Mouse (Mus musculus): ENCODE measurements around the gene Prr13. TPM values are rescaled to one million over a fixed set of nuclear protein-coding genes. Genes with fewer than 3 reads are reported as not detected.
A peak's percentile ranks its signal among the peaks of the same experiment; 100 is the strongest.

The Prr13 gene
- polyA plus RNA-seq, 1 experiment from 2014 or later, result 90.9 TPM

GRCm38 (mm10) chr15:102445146-102445545 is 13.7 kb upstream of the Prr13 start, which contains the start of gene Amhr2:
Gene Amhr2 (plus strand): TSS chr15:102445367.
- no peak for ATAC-seq
- Histone ChIP-seq H3K4me3 (no peak within 1 kb of the TSS), H3K4me2 (no peak within 1 kb of the TSS), H3K27ac (no peak within 1 kb of the TSS), H3K27me3 (no peaks in the 10 kb centered on the region), H3K9ac (no peak within 1 kb of the TSS), H3K4me1 (no peaks in the 10 kb centered on the region), H3K9me3 (replicated peaks) (no peaks in the 10 kb centered on the region), H3K36me3 (ENCODE audit: poor library complexity, severe bottlenecking) (no peaks in the 10 kb centered on the region)
- 66% methylated on average over 8 of the region's 8 CpGs for WGBS

DNA sequence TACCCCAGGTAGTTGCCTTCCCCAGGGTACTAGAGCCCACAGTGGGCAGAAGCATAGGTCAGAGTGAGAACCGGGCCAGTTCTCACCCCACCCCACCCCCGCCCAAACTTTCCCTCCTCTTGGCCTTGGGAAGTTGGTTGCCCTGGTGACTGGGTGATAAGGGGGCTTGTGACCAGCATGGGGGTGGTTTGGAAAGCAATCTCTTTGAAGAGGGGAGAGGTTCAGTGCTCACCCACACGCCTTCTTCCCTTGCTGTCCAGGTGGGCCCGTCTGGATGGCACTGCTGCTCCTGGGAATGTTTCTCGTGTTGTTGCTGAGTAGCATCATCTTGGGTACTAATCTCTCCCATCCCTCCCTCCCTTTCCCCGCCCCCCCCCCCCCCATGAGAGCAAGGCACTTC is 12.4 kb upstream of the Prr13 start:
- Histone ChIP-seq H3K9me3 (replicated peaks) (no peaks in the 10 kb centered on the region), H3K27me3 (no peaks in the 10 kb centered on the region), H3K4me3 (no peak overlapping the region), H3K36me3 (ENCODE audit: poor library complexity, severe bottlenecking) (no peaks in the 10 kb centered on the region), H3K4me1 (no peaks in the 10 kb centered on the region), H3K27ac (no peak overlapping the region), H3K9ac (no peak overlapping the region), H3K4me2 (no peak overlapping the region)
- ATAC-seq, result no peak
- WGBS, result 64% methylated on average over 5 of the region's 6 CpGs

- Histone ChIP-seq H3K4me1 (no peaks in the 10 kb centered on the region), H3K4me3 (no peak overlapping the region), H3K36me3 (ENCODE audit: poor library complexity, severe bottlenecking) (no peaks in the 10 kb centered on the region), H3K9me3 (replicated peaks) (no peaks in the 10 kb centered on the region), H3K9ac (no peak overlapping the region), H3K27me3 (no peaks in the 10 kb centered on the region), H3K27ac (no peak overlapping the region), H3K4me2 (no peak overlapping the region)
- no peak for ATAC-seq
- WGBS, result 73% methylated on average over 8 of the region's 8 CpGs
These were observed 9.5 kb upstream of the Prr13 start for GRCm38 (mm10) chr15:102449366-102449765.

GRCm38 (mm10) chr15:102450928-102451327 is 7.9 kb upstream of the Prr13 start:
- no peak for ATAC-seq
- H3K4me2 ChIP-seq, result no peak overlapping the region
- H3K4me1 ChIP-seq, result no peaks in the 10 kb centered on the region
- H3K4me3 ChIP-seq, result no peak overlapping the region
- 27% methylated on average over 7 of the region's 7 CpGs for WGBS
- H3K27ac ChIP-seq, result no peak overlapping the region
- H3K9ac ChIP-seq, result no peak overlapping the region
- no peaks in the 10 kb centered on the region for H3K36me3 ChIP-seq (ENCODE audit: poor library complexity, severe bottlenecking)
- no peaks in the 10 kb centered on the region for H3K27me3 ChIP-seq
- H3K9me3 ChIP-seq (replicated peaks), result no peaks in the 10 kb centered on the region

DNA sequence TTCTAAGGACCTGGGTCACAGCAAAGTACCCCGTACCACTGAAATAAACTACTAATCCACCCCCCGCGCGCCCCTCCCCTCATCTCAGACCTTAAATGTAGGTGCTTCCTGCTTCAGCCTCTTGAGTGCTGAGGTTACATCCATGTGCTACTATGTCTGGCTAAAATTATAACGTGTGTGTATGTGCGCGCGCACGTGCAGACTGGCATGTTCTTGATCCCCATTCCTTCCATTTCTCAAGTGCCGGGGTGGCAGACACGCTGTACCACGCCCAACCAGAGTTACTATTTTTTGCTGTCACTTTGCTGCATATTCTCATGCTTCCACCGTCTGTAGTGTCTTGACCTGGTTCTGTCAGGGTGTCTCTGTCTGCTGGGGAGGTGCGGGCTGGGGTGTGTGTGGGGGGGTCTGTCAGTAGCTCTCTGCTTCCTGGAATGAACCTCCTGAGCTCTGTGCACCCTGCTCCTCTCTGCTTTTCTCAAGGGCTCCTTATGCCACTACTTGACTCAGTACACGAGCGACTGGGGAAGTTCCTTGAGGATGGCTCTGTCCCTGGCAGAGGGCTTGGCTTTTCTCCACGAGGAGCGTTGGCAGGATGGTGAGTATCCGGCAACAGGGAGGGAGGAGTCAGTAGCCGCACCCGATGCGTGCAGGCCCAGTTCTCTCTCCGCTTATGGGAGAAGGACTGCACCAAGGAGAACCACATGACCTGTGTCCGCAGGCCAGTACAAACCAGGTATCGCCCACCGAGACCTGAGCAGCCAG is 7.0 kb upstream of the Prr13 start:
- Histone ChIP-seq H3K27me3 (no peaks in the 10 kb centered on the region), H3K4me3 (no peak overlapping the region), H3K4me1 (no peaks in the 10 kb centered on the region), H3K27ac (no peak overlapping the region), H3K9me3 (replicated peaks) (no peaks in the 10 kb centered on the region), H3K4me2 (no peak overlapping the region), H3K9ac (no peak overlapping the region), H3K36me3 (ENCODE audit: poor library complexity, severe bottlenecking) (no peaks in the 10 kb centered on the region)
- ATAC-seq, result no peak
- WGBS, result 85% methylated on average over 26 of the region's 26 CpGs

GRCm38 (mm10) chr15:102455993-102456392 is 2.8 kb upstream of the Prr13 start:
- Histone ChIP-seq H3K27me3 (no peaks in the 10 kb centered on the region), H3K4me1 (peaks cover 19% of the 10 kb centered on the region), H3K9me3 (replicated peaks) (no peaks in the 10 kb centered on the region), H3K4me2 (no peak overlapping the region), H3K36me3 (ENCODE audit: poor library complexity, severe bottlenecking) (no peaks in the 10 kb centered on the region), H3K9ac (no peak overlapping the region), H3K4me3 (no peak overlapping the region), H3K27ac (no peak overlapping the region)
- no peak for ATAC-seq
- WGBS, result 35% methylated on average over 6 of the region's 6 CpGs

GRCm38 (mm10) chr15:102458050-102458736 is 635 bp upstream of the Prr13 start:
- 80% methylated on average over 5 of the region's 5 CpGs for WGBS
- H3K9me3 ChIP-seq (replicated peaks), result no peaks in the 10 kb centered on the region
- peak overlapping the region; percentile 47 for H3K4me3 ChIP-seq
- H3K4me2 ChIP-seq, result peak overlapping the region; percentile 62
- peak; percentile 53; the same call in 1 of the 2 replicates for ATAC-seq
- no peak overlapping the region for H3K27ac ChIP-seq
- peaks cover 19% of the 10 kb centered on the region for H3K4me1 ChIP-seq
- no peaks in the 10 kb centered on the region for H3K27me3 ChIP-seq
- H3K36me3 ChIP-seq (ENCODE audit: poor library complexity, severe bottlenecking), result peaks cover 6% of the 10 kb centered on the region; the same call in 1 of the 2 replicates
- peak overlapping the region; percentile 47; the same call in 1 of the 2 replicates for H3K9ac ChIP-seq

- no peaks in the 10 kb centered on the region for H3K9me3 ChIP-seq (replicated peaks)
- peak overlapping the region; percentile 47 for H3K9ac ChIP-seq
- peaks cover 6% of the 10 kb centered on the region; the same call in 1 of the 2 replicates for H3K36me3 ChIP-seq (ENCODE audit: poor library complexity, severe bottlenecking)
- no peak for ATAC-seq
- peak overlapping the region; percentile 47 for H3K4me3 ChIP-seq
- peaks cover 19% of the 10 kb centered on the region for H3K4me1 ChIP-seq
- 39% methylated on average over 6 of the region's 6 CpGs for WGBS
- H3K4me2 ChIP-seq, result peak overlapping the region; percentile 62
- H3K27me3 ChIP-seq, result no peaks in the 10 kb centered on the region
- no peak overlapping the region for H3K27ac ChIP-seq
These were observed 553 bp downstream of the Prr13 start for GRCm38 (mm10) chr15:102459381-102459780.

GRCm38 (mm10) chr15:102459847-102460246 is 1.0 kb downstream of the Prr13 start:
- WGBS, result 74% methylated on average over 5 of the region's 5 CpGs
- Histone ChIP-seq H3K4me2 (peak overlapping the region; percentile 62), H3K4me3 (peak overlapping the region; percentile 47)

DNA sequence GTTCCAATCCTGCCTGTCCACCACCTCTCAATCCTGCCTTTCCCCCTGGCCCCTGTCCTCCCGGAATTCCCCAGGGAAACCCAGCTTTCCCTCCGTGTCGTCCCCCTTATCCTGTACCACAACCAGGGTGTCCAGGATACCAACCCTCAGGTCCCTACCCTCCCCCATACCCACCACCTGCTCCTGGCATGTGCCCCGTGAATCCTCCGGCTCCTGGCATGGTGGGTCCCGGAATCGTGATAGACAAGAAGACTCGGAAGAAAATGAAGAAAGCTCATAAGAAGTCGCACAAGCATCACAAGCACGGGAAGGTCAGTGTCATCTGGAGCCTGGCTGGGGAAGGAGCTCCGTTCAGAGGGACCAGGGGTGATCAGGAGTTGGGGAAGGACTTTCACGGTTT is 1.6 kb downstream of the Prr13 start:
- no peaks in the 10 kb centered on the region for H3K27me3 ChIP-seq
- ATAC-seq, result no peak
- H3K9ac ChIP-seq, result no peak overlapping the region
- peaks cover 19% of the 10 kb centered on the region for H3K4me1 ChIP-seq
- no peaks in the 10 kb centered on the region for H3K9me3 ChIP-seq (replicated peaks)
- H3K27ac ChIP-seq, result no peak overlapping the region
- 86% methylated on average over 12 of the region's 12 CpGs for WGBS
- H3K36me3 ChIP-seq (ENCODE audit: poor library complexity, severe bottlenecking), result peaks cover 6% of the 10 kb centered on the region; the same call in 1 of the 2 replicates
- peak overlapping the region; percentile 62; the same call in 1 of the 2 replicates for H3K4me2 ChIP-seq
- no peak overlapping the region for H3K4me3 ChIP-seq

More at GRCm38 (mm10) chr15:102459847-102460246, 1.0 kb downstream of the Prr13 start:
- Histone ChIP-seq H3K9ac (no peak overlapping the region), H3K27ac (no peak overlapping the region), H3K36me3 (ENCODE audit: poor library complexity, severe bottlenecking) (peaks cover 6% of the 10 kb centered on the region; the same call in 1 of the 2 replicates), H3K4me1 (peaks cover 19% of the 10 kb centered on the region), H3K27me3 (no peaks in the 10 kb centered on the region), H3K9me3 (replicated peaks) (no peaks in the 10 kb centered on the region)
- ATAC-seq, result no peak

DNA sequence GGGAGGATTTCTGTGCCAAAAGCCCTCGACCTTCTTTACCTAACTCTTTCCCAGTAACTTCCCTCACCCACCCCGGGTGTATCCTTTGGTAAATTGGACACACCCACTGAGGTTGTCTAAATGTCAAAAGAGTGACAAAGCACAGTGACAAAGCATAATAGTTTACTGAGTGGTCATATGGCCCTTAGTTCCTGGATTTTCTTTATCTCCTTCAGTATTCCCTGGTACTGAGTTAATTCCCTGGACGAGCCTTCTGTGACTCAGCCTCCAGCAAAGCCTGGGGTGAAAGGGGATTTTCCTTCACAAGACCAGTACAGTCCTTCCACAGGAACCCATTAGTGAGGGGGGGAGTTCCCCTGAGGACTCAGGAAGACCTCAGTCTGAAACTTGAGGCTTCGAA is 2.1 kb downstream of the Prr13 start:
- Histone ChIP-seq H3K27ac (no peak overlapping the region), H3K36me3 (ENCODE audit: poor library complexity, severe bottlenecking) (peaks cover 6% of the 10 kb centered on the region; the same call in 1 of the 2 replicates), H3K4me1 (peaks cover 19% of the 10 kb centered on the region), H3K4me2 (no peak overlapping the region), H3K9ac (no peak overlapping the region), H3K9me3 (replicated peaks) (no peaks in the 10 kb centered on the region), H3K4me3 (no peak overlapping the region), H3K27me3 (no peaks in the 10 kb centered on the region)
- WGBS, result 78% methylated on average over 4 of the region's 4 CpGs
- ATAC-seq, result no peak

GRCm38 (mm10) chr15:102461430-102462075 is 2.7 kb downstream of the Prr13 start:
- Histone ChIP-seq H3K27ac (no peak overlapping the region), H3K4me1 (peaks cover 19% of the 10 kb centered on the region), H3K9me3 (replicated peaks) (no peaks in the 10 kb centered on the region), H3K4me2 (no peak overlapping the region), H3K9ac (no peak overlapping the region), H3K4me3 (no peak overlapping the region), H3K27me3 (no peaks in the 10 kb centered on the region), H3K36me3 (ENCODE audit: poor library complexity, severe bottlenecking) (peaks cover 6% of the 10 kb centered on the region; the same call in 1 of the 2 replicates)
- ATAC-seq, result no peak
- 89% methylated on average over 9 of the region's 9 CpGs for WGBS

All from forebrain, embryonic 13.5 days (tissue).